Mouse (Mus musculus): ENCODE data around the gene Adrm1.

- no peak for TF ChIP-seq POLR2A (IDR thresholded peaks at IDR 0.05; ENCODE audit: low read depth, low read length)
- no peak for TF ChIP-seq CTCF (IDR thresholded peaks at IDR 0.05; ENCODE audit: extremely low read depth, insufficient read depth, insufficient read length, insufficient replicate concordance)
These were observed 36.6 kb downstream of the Adrm1 start for GRCm38 (mm10) chr2:180207840-180208239.
